Mouse (Mus musculus): ENCODE results near the gene Abcd1. TPM values are rescaled to one million over a fixed set of nuclear protein-coding genes. Genes with fewer than 3 reads are reported as not detected.
A peak's percentile ranks its signal among the peaks of the same experiment; 100 is the strongest.
"Not testable (repeated sequence)": the region's sequence is repeated elsewhere in the genome, so short reads cannot be mapped to it uniquely, and the experiment has no call there.

Gene Abcd1
- polyA plus RNA-seq, 1 experiment from 2014 or later = 10.4 TPM

GRCm38 (mm10) chrX:73718686-73719362, 2.4 kb downstream of the Abcd1 start:
- ATAC-seq = no peak
- H3K9ac ChIP-seq (ENCODE audit: low read depth, low read length) = no peak overlapping the region
- peak overlapping the region; percentile 23; the same call in 1 of the 2 replicates for H3K4me2 ChIP-seq (ENCODE audit: low read length)
- H3K9me3 ChIP-seq (replicated peaks; ENCODE audit: control insufficient read depth, low read length, poor library complexity, severe bottlenecking) = no peaks in the 10 kb centered on the region
- no peaks in the 10 kb centered on the region for H3K27me3 ChIP-seq (ENCODE audit: control insufficient read depth, insufficient read depth, low read depth, low read length)
- H3K36me3 ChIP-seq (ENCODE audit: control insufficient read depth, insufficient read depth, low read length) = no peaks in the 10 kb centered on the region
- no peak overlapping the region for H3K27ac ChIP-seq (ENCODE audit: low read length)
- WGBS = 47% methylated on average over 5 of the region's 5 CpGs
- H3K4me3 ChIP-seq (ENCODE audit: low read depth, low read length) = no peak overlapping the region
- peaks cover 16% of the 10 kb centered on the region for H3K4me1 ChIP-seq (ENCODE audit: control insufficient read depth, insufficient read depth, low read length)

GRCm38 (mm10) chrX:73730908-73731307, 14.5 kb downstream of the Abcd1 start:
- 40% methylated on average over 1 of the region's 1 CpGs for WGBS
- no peak overlapping the region for H3K4me3 ChIP-seq (ENCODE audit: low read depth, low read length)
- no peaks in the 10 kb centered on the region; the same call in 1 of the 2 replicates for H3K36me3 ChIP-seq (ENCODE audit: control insufficient read depth, insufficient read depth, low read length)
- ATAC-seq = no peak
- H3K27me3 ChIP-seq (ENCODE audit: control insufficient read depth, insufficient read depth, low read depth, low read length) = no peaks in the 10 kb centered on the region
- no peaks in the 10 kb centered on the region for H3K9me3 ChIP-seq (replicated peaks; ENCODE audit: control insufficient read depth, low read length, poor library complexity, severe bottlenecking)
- no peak overlapping the region for H3K9ac ChIP-seq (ENCODE audit: low read depth, low read length)
- H3K27ac ChIP-seq (ENCODE audit: low read length) = no peak overlapping the region
- H3K4me1 ChIP-seq (ENCODE audit: control insufficient read depth, insufficient read depth, low read length) = no peaks in the 10 kb centered on the region
- H3K4me2 ChIP-seq (ENCODE audit: low read length) = no peak overlapping the region

- Histone ChIP-seq H3K4me3 (ENCODE audit: low read depth, low read length) (no peak overlapping the region), H3K27me3 (ENCODE audit: control insufficient read depth, insufficient read depth, low read depth, low read length) (no peaks in the 10 kb centered on the region), H3K9ac (ENCODE audit: low read depth, low read length) (no peak overlapping the region), H3K4me2 (ENCODE audit: low read length) (no peak overlapping the region), H3K4me1 (ENCODE audit: control insufficient read depth, insufficient read depth, low read length) (no peaks in the 10 kb centered on the region), H3K36me3 (ENCODE audit: control insufficient read depth, insufficient read depth, low read length) (no peaks in the 10 kb centered on the region), H3K9me3 (replicated peaks; ENCODE audit: control insufficient read depth, low read length, poor library complexity, severe bottlenecking) (no peaks in the 10 kb centered on the region), H3K27ac (ENCODE audit: low read length) (no peak overlapping the region)
- no peak for ATAC-seq
- WGBS = 50% methylated on average over 1 of the region's 1 CpGs
These were observed 21.8 kb downstream of the Abcd1 start for GRCm38 (mm10) chrX:73738155-73738554.

- H3K9ac ChIP-seq (ENCODE audit: low read depth, low read length) = no peak overlapping the region
- 62% methylated on average over 5 of the region's 5 CpGs for WGBS
- no peaks in the 10 kb centered on the region for H3K9me3 ChIP-seq (replicated peaks; ENCODE audit: control insufficient read depth, low read length, poor library complexity, severe bottlenecking)
- no peak overlapping the region for H3K4me2 ChIP-seq (ENCODE audit: low read length)
- no peaks in the 10 kb centered on the region for H3K4me1 ChIP-seq (ENCODE audit: control insufficient read depth, insufficient read depth, low read length)
- H3K4me3 ChIP-seq (ENCODE audit: low read depth, low read length) = no peak overlapping the region
- ATAC-seq = no peak
- H3K27me3 ChIP-seq (ENCODE audit: control insufficient read depth, insufficient read depth, low read depth, low read length) = no peaks in the 10 kb centered on the region
- no peaks in the 10 kb centered on the region for H3K36me3 ChIP-seq (ENCODE audit: control insufficient read depth, insufficient read depth, low read length)
- H3K27ac ChIP-seq (ENCODE audit: low read length) = no peak overlapping the region
These were observed 22.8 kb downstream of the Abcd1 start for GRCm38 (mm10) chrX:73739151-73739550.

- not testable (repeated sequence) for H3K27me3 ChIP-seq (ENCODE audit: control insufficient read depth, insufficient read depth, low read depth, low read length); H3K4me2 ChIP-seq (ENCODE audit: low read length); H3K4me1 ChIP-seq (ENCODE audit: control insufficient read depth, insufficient read depth, low read length); H3K27ac ChIP-seq (ENCODE audit: low read length); H3K36me3 ChIP-seq (ENCODE audit: control insufficient read depth, insufficient read depth, low read length); H3K4me3 ChIP-seq (ENCODE audit: low read depth, low read length); H3K9me3 ChIP-seq (replicated peaks; ENCODE audit: control insufficient read depth, low read length, poor library complexity, severe bottlenecking); H3K9ac ChIP-seq (ENCODE audit: low read depth, low read length); ATAC-seq
- 89% methylated on average over 7 of the region's 7 CpGs for WGBS
These were observed 23.4 kb downstream of the Abcd1 start for GRCm38 (mm10) chrX:73739841-73740240.

- Histone ChIP-seq H3K9me3 (replicated peaks; ENCODE audit: control insufficient read depth, low read length, poor library complexity, severe bottlenecking) (no peaks in the 10 kb centered on the region), H3K27me3 (ENCODE audit: control insufficient read depth, insufficient read depth, low read depth, low read length) (no peaks in the 10 kb centered on the region), H3K27ac (ENCODE audit: low read length) (no peak overlapping the region), H3K36me3 (ENCODE audit: control insufficient read depth, insufficient read depth, low read length) (no peaks in the 10 kb centered on the region), H3K4me2 (ENCODE audit: low read length) (no peak overlapping the region), H3K4me1 (ENCODE audit: control insufficient read depth, insufficient read depth, low read length) (no peaks in the 10 kb centered on the region), H3K4me3 (ENCODE audit: low read depth, low read length) (no peak overlapping the region), H3K9ac (ENCODE audit: low read depth, low read length) (no peak overlapping the region)
- 72% methylated on average over 1 of the region's 1 CpGs for WGBS
- ATAC-seq = no peak
These were observed 28.5 kb downstream of the Abcd1 start for GRCm38 (mm10) chrX:73744774-73745481.

GRCm38 (mm10) chrX:73748977-73749376, 32.6 kb downstream of the Abcd1 start:
- H3K4me2 ChIP-seq (ENCODE audit: low read length) = no peak overlapping the region
- H3K4me1 ChIP-seq (ENCODE audit: control insufficient read depth, insufficient read depth, low read length) = no peaks in the 10 kb centered on the region
- H3K27ac ChIP-seq (ENCODE audit: low read length) = no peak overlapping the region
- H3K4me3 ChIP-seq (ENCODE audit: low read depth, low read length) = no peak overlapping the region
- ATAC-seq = no peak
- H3K36me3 ChIP-seq (ENCODE audit: control insufficient read depth, insufficient read depth, low read length) = no peaks in the 10 kb centered on the region
- WGBS = 100% methylated on average over 1 of the region's 1 CpGs
- no peak overlapping the region for H3K9ac ChIP-seq (ENCODE audit: low read depth, low read length)
- H3K27me3 ChIP-seq (ENCODE audit: control insufficient read depth, insufficient read depth, low read depth, low read length) = no peaks in the 10 kb centered on the region
- no peaks in the 10 kb centered on the region for H3K9me3 ChIP-seq (replicated peaks; ENCODE audit: control insufficient read depth, low read length, poor library complexity, severe bottlenecking)

- Histone ChIP-seq H3K9ac (ENCODE audit: low read depth, low read length) (no peak within 1 kb of the TSS), H3K4me2 (ENCODE audit: low read length) (no peak within 1 kb of the TSS), H3K4me1 (ENCODE audit: control insufficient read depth, insufficient read depth, low read length) (no peaks in the 10 kb centered on the region), H3K27me3 (ENCODE audit: control insufficient read depth, insufficient read depth, low read depth, low read length) (no peaks in the 10 kb centered on the region), H3K4me3 (ENCODE audit: low read depth, low read length) (no peak within 1 kb of the TSS), H3K27ac (ENCODE audit: low read length) (no peak within 1 kb of the TSS), H3K9me3 (replicated peaks; ENCODE audit: control insufficient read depth, low read length, poor library complexity, severe bottlenecking) (no peaks in the 10 kb centered on the region), H3K36me3 (ENCODE audit: control insufficient read depth, insufficient read depth, low read length) (no peaks in the 10 kb centered on the region)
- 62% methylated on average over 5 of the region's 5 CpGs for WGBS
- ATAC-seq = no peak
These were observed 40.1 kb downstream of the Abcd1 start, which contains the start of gene Plxnb3 for GRCm38 (mm10) chrX:73756334-73757140. Gene Plxnb3, plus strand, starts transcription at chrX:73757090.

All from midbrain, embryonic 16.5 days (tissue).